Comparison of ENCODE assay signal across 16 mouse cellular contexts in the genomic region with DNA sequence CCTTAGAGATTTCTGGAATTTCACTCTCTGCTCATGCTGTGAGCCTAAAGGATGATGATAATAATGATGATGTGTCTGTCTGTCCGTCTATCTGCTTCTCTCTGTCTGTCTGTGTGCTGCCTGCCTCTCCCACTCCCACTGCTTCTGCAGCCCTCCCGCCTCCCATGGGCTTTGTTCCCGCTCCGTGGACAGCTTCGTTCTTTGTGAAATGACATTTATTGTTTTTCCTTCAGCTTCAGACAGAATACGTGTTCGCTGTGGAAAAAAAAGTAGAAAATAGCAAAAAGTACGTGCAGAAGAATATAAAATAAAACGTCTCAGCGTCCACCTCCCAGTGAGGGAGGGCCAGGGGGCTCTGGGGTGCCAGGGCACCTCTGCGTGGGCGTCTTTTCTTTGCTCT.
DNase-seq lines count a peak whose midpoint lies in the region; ATAC-seq and TF ChIP-seq lines count a peak whose summit lies in the region.
"Had no signal": no experiment of that assay in that cellular context is flagged by ENCODE, and none has a peak within 500 bp of the region (broad histone marks: within the 10 kb centered on the region; RNA-seq: fewer than 3 reads in every experiment).

No protein-coding gene starts in this region.

- TF ChIP-seq CTCF in hindbrain, postnatal 0 days (IDR thresholded peaks at IDR 0.05; ENCODE audit: low read depth) = no peak

- 55% methylated on average over 12 of the region's 12 CpGs for WGBS in embryonic facial prominence, embryonic 14.5 days
- 8% methylated on average over 12 of the region's 12 CpGs for WGBS in forebrain, embryonic 15.5 days
- 12% methylated on average over 12 of the region's 12 CpGs for WGBS in hindbrain, postnatal 0 days
- WGBS in midbrain, embryonic 15.5 days = 9% methylated on average over 12 of the region's 12 CpGs

- ATAC-seq in embryonic facial prominence, embryonic 14.5 days (ENCODE audit: low read depth) = no peak
- no peak for ATAC-seq in forebrain, embryonic 15.5 days (replicated peaks)
- no peak for ATAC-seq in hindbrain, postnatal 0 days
- no peak for ATAC-seq in midbrain, embryonic 15.5 days (replicated peaks)
- ATAC-seq: activated CD4-positive, CD25-positive, alpha-beta regulatory T cell, adult 4 months; CD4-positive, CD25-positive, alpha-beta regulatory T cell, adult 4 months had no signal

- no peak overlapping the region for H3K4me3 ChIP-seq in embryonic facial prominence, embryonic 14.5 days (ENCODE audit: low read depth, low read length)
- H3K4me3 ChIP-seq in forebrain, embryonic 15.5 days = no peak overlapping the region
- H3K4me3 ChIP-seq in hindbrain, postnatal 0 days (ENCODE audit: low read length) = no peak overlapping the region
- H3K4me3 ChIP-seq in midbrain, embryonic 15.5 days = no peak overlapping the region
- H3K4me3 ChIP-seq: heart, embryonic 13.5 days had no signal

- 0 out of 2 replicates have a peak overlapping the region, but pooled peaks have one; percentile 37 for H3K9ac ChIP-seq in embryonic facial prominence, embryonic 14.5 days (ENCODE audit: low read depth, low read length)
- H3K9ac ChIP-seq in forebrain, embryonic 15.5 days (replicated peaks) = peak overlapping the region; percentile 32; the same call in 1 of the 2 replicates
- no peak overlapping the region for H3K9ac ChIP-seq in hindbrain, postnatal 0 days (replicated peaks; ENCODE audit: low read length)
- peak overlapping the region; percentile 24; the same call in 1 of the 2 replicates for H3K9ac ChIP-seq in midbrain, embryonic 15.5 days
- H3K9ac ChIP-seq: heart, embryonic 13.5 days had no signal

- no peaks in the 10 kb centered on the region for H3K9me3 ChIP-seq in embryonic facial prominence, embryonic 14.5 days (ENCODE audit: control insufficient read depth, low read length)
- no peaks in the 10 kb centered on the region for H3K9me3 ChIP-seq in forebrain, embryonic 15.5 days
- no peaks in the 10 kb centered on the region for H3K9me3 ChIP-seq in hindbrain, postnatal 0 days (ENCODE audit: low read length)
- no peaks in the 10 kb centered on the region for H3K9me3 ChIP-seq in midbrain, embryonic 15.5 days
- H3K9me3 ChIP-seq: heart, embryonic 13.5 days had no signal

- no peak overlapping the region for H3K4me2 ChIP-seq in embryonic facial prominence, embryonic 14.5 days (ENCODE audit: low read depth, low read length)
- no peak overlapping the region for H3K4me2 ChIP-seq in forebrain, embryonic 15.5 days (replicated peaks)
- H3K4me2 ChIP-seq in hindbrain, postnatal 0 days (ENCODE audit: low read depth, low read length) = no peak overlapping the region
- no peak overlapping the region for H3K4me2 ChIP-seq in midbrain, embryonic 15.5 days
- H3K4me2 ChIP-seq: heart, embryonic 13.5 days had no signal

- no peak overlapping the region for H3K27ac ChIP-seq in embryonic facial prominence, embryonic 14.5 days (replicated peaks; ENCODE audit: low read depth, low read length)
- H3K27ac ChIP-seq in forebrain, embryonic 15.5 days (replicated peaks) = peak overlapping the region; percentile 76
- H3K27ac ChIP-seq in hindbrain, postnatal 0 days = peak overlapping the region; percentile 56
- peak overlapping the region; percentile 75 for H3K27ac ChIP-seq in midbrain, embryonic 15.5 days
- H3K27ac ChIP-seq: heart, embryonic 13.5 days had no signal

- H3K36me3 ChIP-seq in embryonic facial prominence, embryonic 14.5 days (ENCODE audit: control insufficient read depth, insufficient read depth, low read length) = no peaks in the 10 kb centered on the region
- no peaks in the 10 kb centered on the region for H3K36me3 ChIP-seq in forebrain, embryonic 15.5 days
- no peaks in the 10 kb centered on the region for H3K36me3 ChIP-seq in hindbrain, postnatal 0 days (ENCODE audit: insufficient read depth, low read length)
- no peaks in the 10 kb centered on the region for H3K36me3 ChIP-seq in midbrain, embryonic 15.5 days (replicated peaks)
- H3K36me3 ChIP-seq: heart, embryonic 13.5 days had no signal

- DNase-seq in embryonic facial prominence, embryonic 14.5 days (ENCODE audit: low spot score) = no peak
- no peak for DNase-seq in hindbrain, postnatal 0 days (ENCODE audit: low spot score)
- DNase-seq in urinary bladder, adult 2 months (ENCODE audit: low spot score) = no peak
- no peak for DNase-seq in gastrocnemius, postnatal 4 days (ENCODE audit: low spot score in 2 of 2)
- DNase-seq in lung, postnatal 14 days = no peak
- no peak for DNase-seq in adrenal gland, postnatal 14 days
- DNase-seq: cerebellum, adult 2 months; gastrocnemius, postnatal 25 days; kidney, adult 9 months; layer of hippocampus, adult 9-11 months; thymus, postnatal 36 days had no signal

- no peaks in the 10 kb centered on the region for H3K27me3 ChIP-seq in embryonic facial prominence, embryonic 14.5 days (replicated peaks; ENCODE audit: control insufficient read depth, insufficient read depth, low read length)
- H3K27me3 ChIP-seq in forebrain, embryonic 15.5 days = no peaks in the 10 kb centered on the region
- no peaks in the 10 kb centered on the region for H3K27me3 ChIP-seq in hindbrain, postnatal 0 days (ENCODE audit: insufficient read depth, low read length)
- no peaks in the 10 kb centered on the region for H3K27me3 ChIP-seq in midbrain, embryonic 15.5 days (replicated peaks)

- peaks cover 16% of the 10 kb centered on the region; the same call in 1 of the 2 replicates for H3K4me1 ChIP-seq in embryonic facial prominence, embryonic 14.5 days (ENCODE audit: control insufficient read depth, insufficient read depth, low read length)
- H3K4me1 ChIP-seq in forebrain, embryonic 15.5 days = peaks cover 40% of the 10 kb centered on the region
- H3K4me1 ChIP-seq in hindbrain, postnatal 0 days (ENCODE audit: insufficient read depth, low read length) = peaks cover 4% of the 10 kb centered on the region
- H3K4me1 ChIP-seq in midbrain, embryonic 15.5 days = peaks cover 58% of the 10 kb centered on the region
